Mouse (Mus musculus) CD4-positive, CD25-positive, alpha-beta regulatory T cell, adult 4 months (primary cell): ENCODE data around the gene Hcrtr2. TPM values are rescaled to one million over a fixed set of nuclear protein-coding genes. Genes with fewer than 3 reads are reported as not detected.

Experiments
- ATAC-seq: one replicate; pipeline ENCODE4 v1.8.0; 2017
- polyA plus RNA-seq, 2 experiments: library from polyadenylated mRNA; unstranded; fragments of 100-300 nt; shearing (Covaris generic); gene quantifications; one replicate each; pipeline ENCODE4 v1.2.1; 2017

The Hcrtr2 gene
- polyA plus RNA-seq, 2 experiments from 2014 or later: not detected

DNA sequence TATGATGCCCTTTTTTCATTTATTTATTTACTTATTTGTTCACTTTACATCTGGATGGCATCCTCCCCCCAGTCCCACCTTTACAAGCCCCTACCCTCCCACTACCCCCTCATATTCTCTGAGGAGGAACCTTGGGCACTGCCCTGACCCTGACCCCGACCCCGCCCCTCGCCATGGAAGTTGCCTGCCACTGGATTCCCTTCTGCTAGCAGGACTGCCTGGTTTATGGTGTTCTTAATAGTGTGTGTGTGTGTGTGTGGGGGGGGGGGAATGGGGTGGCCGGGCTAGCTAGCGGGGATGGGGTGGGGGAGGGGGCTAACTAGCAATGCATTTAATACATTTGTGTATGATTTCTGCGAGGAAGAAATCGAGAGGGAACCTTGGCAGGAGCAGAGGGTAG, 88.8 kb downstream of the Hcrtr2 start:
- no peak for ATAC-seq

GRCm38 (mm10) chr9:76230400-76230799, 93.3 kb downstream of the Hcrtr2 start:
- peak; percentile 67 for ATAC-seq

DNA sequence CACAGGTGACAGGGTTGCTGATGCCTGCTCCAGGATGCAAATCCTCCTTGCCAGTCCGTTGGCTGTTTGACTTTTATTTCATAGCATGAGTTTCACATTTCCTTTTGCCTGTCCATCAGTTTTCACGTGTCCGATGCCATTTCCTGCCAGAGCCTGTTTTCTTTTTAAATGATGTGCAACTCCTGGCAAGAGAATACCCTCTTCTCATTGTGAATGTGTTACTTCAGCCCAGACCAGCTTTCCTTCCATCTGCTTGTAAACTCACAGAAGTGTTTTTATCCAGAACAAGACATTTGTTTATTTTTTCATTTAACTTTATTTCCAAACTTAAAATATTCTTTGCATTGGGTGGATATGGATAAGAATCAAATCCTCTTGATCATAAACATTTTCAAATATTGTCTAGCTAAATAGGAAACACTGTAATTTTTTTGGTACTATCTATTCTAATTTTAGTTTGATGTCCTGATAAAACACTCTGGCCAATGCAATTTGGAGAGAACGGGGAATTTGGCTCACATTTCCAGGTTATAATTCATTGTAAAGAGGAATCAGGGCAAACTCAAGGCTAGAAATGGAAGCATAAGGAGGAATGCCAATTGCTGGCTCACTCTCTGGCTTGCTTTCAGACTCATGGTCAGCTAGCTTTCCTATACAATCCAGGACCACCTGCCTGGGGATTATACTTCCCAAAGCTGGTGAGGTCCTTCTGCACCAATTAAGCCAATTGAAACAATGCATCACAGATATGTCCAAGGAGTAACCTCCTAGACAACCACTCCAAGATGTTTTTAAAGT, 106.3 kb downstream of the Hcrtr2 start:
- ATAC-seq: no peak

GRCm38 (mm10) chr9:76214678-76215077, 109.0 kb downstream of the Hcrtr2 start:
- ATAC-seq: no peak

GRCm38 (mm10) chr9:76213557-76213956, 110.1 kb downstream of the Hcrtr2 start, which contains the start of gene Gfral:
Gfral (minus strand) TSS chr9:76213657.
- ATAC-seq: no peak

DNA sequence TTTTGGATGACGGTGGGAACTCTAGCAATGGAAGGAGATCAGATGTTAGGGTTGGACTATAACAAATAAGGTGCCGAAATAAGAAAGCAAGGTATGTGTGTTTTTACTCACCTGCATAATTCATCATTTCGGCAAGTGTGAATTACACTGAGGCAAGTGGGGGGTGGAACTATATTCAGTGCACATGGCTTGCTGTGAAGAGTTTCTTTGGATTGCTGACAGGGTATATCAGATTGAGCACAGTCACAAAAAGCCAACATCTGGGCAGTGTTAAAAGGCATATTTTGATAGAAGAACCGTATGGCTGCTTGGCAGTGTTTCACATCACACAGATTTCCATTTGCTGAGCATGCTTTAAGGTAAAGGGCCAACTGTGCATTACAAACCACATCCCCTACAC, 126.7 kb downstream of the Hcrtr2 start:
- ATAC-seq: no peak

DNA sequence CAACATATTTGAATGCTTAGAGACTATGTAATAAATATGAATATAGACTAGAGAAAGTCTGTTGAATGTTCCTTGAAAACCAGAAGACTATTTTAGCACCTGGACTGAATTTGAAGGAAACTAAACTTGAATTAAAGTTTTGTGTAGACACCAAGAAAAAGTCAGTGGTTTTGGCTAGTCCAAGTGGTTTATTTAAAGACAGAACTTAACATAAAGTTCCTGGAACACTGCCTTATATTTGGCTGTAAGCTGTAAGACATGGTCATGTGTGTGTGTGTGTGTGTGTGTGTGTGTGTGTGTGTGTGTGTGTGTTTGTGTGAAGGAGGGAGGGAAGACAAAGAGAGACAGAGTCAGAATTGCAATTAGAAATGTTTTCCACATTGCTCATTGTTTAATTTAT, 144.4 kb downstream of the Hcrtr2 start:
- no peak for ATAC-seq

Other genes starting within 250 kb of the Hcrtr2 start
- gene Gfral, start 110.2 kb downstream of the Hcrtr2 start, polyA plus RNA-seq: not detected
- not detected for gene Fam83b, start 243.3 kb upstream of the Hcrtr2 start, polyA plus RNA-seq